Mouse (Mus musculus) embryonic fibroblast, embryonic 13.5 days (primary cell): Measurements from ENCODE around the gene Kars.

Experiments used
- CTCF ChIP-seq: IDR thresholded peaks from 2 replicates; pipeline ENCODE4 v1.5.1; 2011; ENCODE audit warnings: mild to moderate bottlenecking, control low read depth, low read length, moderate library complexity, borderline replicate concordance; ENCODE audit not compliant: insufficient read depth
- POLR2A ChIP-seq: IDR thresholded peaks from 2 replicates; pipeline ENCODE4 v1.6.1; 2011; ENCODE audit warnings: low read depth, mild to moderate bottlenecking, control low read depth, low read length, moderate library complexity

- TF ChIP-seq CTCF (no peak), POLR2A (no peak)
Measured at GRCm38 (mm10) chr8:111961330-111961729, 49.8 kb downstream of the Kars start.
